Mouse (Mus musculus): Measurements from ENCODE around the gene Kif27. TPM values are rescaled to one million over a fixed set of nuclear protein-coding genes. Genes with fewer than 3 reads are reported as not detected.

The Kif27 gene
- polyA plus RNA-seq, 1 experiment from 2014 or later = 1.0 TPM

DNA sequence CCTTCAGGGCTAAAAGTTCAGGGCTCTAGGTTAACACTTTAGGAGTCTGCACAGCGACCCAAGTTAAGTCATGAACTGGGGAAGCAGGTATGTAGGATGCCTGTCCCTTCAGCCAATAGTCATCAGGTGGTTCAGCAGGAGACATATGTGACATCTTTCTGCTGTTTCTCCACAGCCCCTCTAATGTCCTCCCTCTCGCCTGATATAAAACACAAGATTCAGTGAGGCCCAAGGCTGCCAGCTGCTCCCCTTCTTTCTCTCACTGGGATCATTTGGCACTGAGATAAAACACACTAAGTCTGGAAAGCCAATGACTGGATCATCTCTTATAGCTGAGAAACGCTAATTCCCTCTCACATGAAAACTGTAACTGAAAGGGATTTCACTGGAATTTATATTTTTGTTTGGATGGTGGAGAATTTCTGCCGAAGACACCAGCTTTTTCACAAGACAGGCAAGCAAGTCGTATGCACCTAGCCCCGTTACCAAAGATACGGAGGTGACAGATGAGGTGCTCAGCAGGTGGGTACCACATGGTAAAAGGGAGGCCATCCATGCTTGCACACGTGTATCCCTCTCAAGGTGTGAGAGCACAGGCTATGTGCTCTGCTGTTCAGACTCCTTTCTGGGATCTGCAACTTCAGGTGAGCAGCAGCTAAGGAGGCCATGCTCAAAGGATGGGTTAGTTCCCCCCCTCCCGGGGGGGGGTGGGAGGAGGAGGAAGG lies 56.3 kb downstream of the Kif27 start:
- H3K27ac ChIP-seq (replicated peaks; ENCODE audit: low read depth, low read length) = no peak overlapping the region
- ATAC-seq (ENCODE audit: insufficient number of reproducible peaks, low FRiP score, low TSS enrichment, low read depth) (no peak), DNase-seq (ENCODE audit: low spot score) (no peak)
- H3K27me3 ChIP-seq (ENCODE audit: control insufficient read depth, insufficient read depth, low read length) = no peaks in the 10 kb centered on the region
- no peaks in the 10 kb centered on the region for H3K4me1 ChIP-seq (ENCODE audit: control insufficient read depth, insufficient read depth, low read length)
- H3K4me3 ChIP-seq (ENCODE audit: low read depth, low read length) = no peak overlapping the region
- no peaks in the 10 kb centered on the region for H3K36me3 ChIP-seq (ENCODE audit: control insufficient read depth, insufficient read depth, low read length)
- no peak overlapping the region for H3K4me2 ChIP-seq (ENCODE audit: low read depth, severe bottlenecking)
- H3K9me3 ChIP-seq (ENCODE audit: control insufficient read depth, low read length) = no peaks in the 10 kb centered on the region
- no peak overlapping the region for H3K9ac ChIP-seq (ENCODE audit: low read length)
- WGBS = 75% methylated on average over 9 of the region's 9 CpGs

DNA sequence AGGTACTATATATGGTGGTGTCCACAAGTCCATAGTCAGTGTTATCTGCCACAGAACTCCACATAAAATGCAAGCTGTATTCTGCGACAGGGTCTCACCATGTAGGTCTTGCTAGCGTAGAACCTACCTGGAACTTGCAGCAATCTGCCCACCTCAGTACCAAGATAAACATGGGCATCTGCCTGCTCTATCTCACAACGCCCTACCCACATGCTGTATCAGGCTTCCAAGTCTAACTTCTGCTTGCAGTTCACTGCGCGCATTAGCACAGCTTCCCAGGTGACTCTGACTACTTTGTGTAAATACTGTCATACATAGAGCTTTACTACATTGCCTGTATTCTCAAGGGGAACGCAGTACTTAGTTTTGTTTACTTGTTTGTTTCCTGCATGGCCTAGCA lies 57.0 kb downstream of the Kif27 start:
- Histone ChIP-seq H3K27ac (replicated peaks; ENCODE audit: low read depth, low read length) (no peak overlapping the region), H3K9me3 (ENCODE audit: control insufficient read depth, low read length) (no peaks in the 10 kb centered on the region), H3K36me3 (ENCODE audit: control insufficient read depth, insufficient read depth, low read length) (no peaks in the 10 kb centered on the region), H3K4me2 (ENCODE audit: low read depth, severe bottlenecking) (no peak overlapping the region), H3K27me3 (ENCODE audit: control insufficient read depth, insufficient read depth, low read length) (no peaks in the 10 kb centered on the region), H3K4me3 (ENCODE audit: low read depth, low read length) (no peak overlapping the region), H3K9ac (ENCODE audit: low read length) (no peak overlapping the region), H3K4me1 (ENCODE audit: control insufficient read depth, insufficient read depth, low read length) (no peaks in the 10 kb centered on the region)
- ATAC-seq (ENCODE audit: insufficient number of reproducible peaks, low FRiP score, low TSS enrichment, low read depth) (no peak), DNase-seq (ENCODE audit: low spot score) (no peak)
- WGBS = 94% methylated on average over 6 of the region's 6 CpGs

- no peak overlapping the region for H3K4me2 ChIP-seq (ENCODE audit: low read depth, severe bottlenecking)
- DNase-seq (ENCODE audit: low spot score) (no peak), ATAC-seq (ENCODE audit: insufficient number of reproducible peaks, low FRiP score, low TSS enrichment, low read depth) (no peak)
- no peak overlapping the region for H3K27ac ChIP-seq (replicated peaks; ENCODE audit: low read depth, low read length)
- H3K9me3 ChIP-seq (ENCODE audit: control insufficient read depth, low read length) = no peaks in the 10 kb centered on the region
- H3K36me3 ChIP-seq (ENCODE audit: control insufficient read depth, insufficient read depth, low read length) = no peaks in the 10 kb centered on the region
- WGBS = 91% methylated on average over 3 of the region's 3 CpGs
- no peak overlapping the region for H3K4me3 ChIP-seq (ENCODE audit: low read depth, low read length)
- H3K9ac ChIP-seq (ENCODE audit: low read length) = no peak overlapping the region
- H3K4me1 ChIP-seq (ENCODE audit: control insufficient read depth, insufficient read depth, low read length) = no peaks in the 10 kb centered on the region
- H3K27me3 ChIP-seq (ENCODE audit: control insufficient read depth, insufficient read depth, low read length) = no peaks in the 10 kb centered on the region
These were observed 60.2 kb downstream of the Kif27 start for GRCm38 (mm10) chr13:58298756-58299155.

DNA sequence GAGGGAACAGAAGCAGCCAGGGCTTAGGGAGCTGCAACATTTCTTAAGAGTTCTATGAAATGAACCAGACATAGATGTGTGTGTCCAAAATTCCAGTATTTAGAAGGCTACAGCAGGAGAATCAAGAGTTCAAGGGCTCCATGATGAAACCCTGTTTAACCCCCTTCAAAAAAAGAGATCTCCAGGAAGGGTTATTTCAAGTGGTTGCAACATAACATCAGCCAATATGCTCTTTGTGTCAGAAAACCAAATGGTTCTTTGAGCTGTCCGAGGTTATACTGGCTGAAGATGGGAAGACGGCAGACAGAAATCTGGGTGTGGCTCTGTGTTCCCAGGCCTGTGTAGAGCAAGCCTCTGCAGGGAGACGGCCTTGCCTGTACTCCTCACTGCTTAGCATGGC lies 63.3 kb downstream of the Kif27 start:
- Histone ChIP-seq H3K27me3 (ENCODE audit: control insufficient read depth, insufficient read depth, low read length) (no peaks in the 10 kb centered on the region), H3K4me1 (ENCODE audit: control insufficient read depth, insufficient read depth, low read length) (peaks cover 3% of the 10 kb centered on the region; the same call in 1 of the 2 replicates), H3K27ac (replicated peaks; ENCODE audit: low read depth, low read length) (no peak overlapping the region), H3K9me3 (ENCODE audit: control insufficient read depth, low read length) (no peaks in the 10 kb centered on the region), H3K9ac (ENCODE audit: low read length) (no peak overlapping the region), H3K36me3 (ENCODE audit: control insufficient read depth, insufficient read depth, low read length) (no peaks in the 10 kb centered on the region), H3K4me3 (ENCODE audit: low read depth, low read length) (no peak overlapping the region), H3K4me2 (ENCODE audit: low read depth, severe bottlenecking) (no peak overlapping the region)
- ATAC-seq (ENCODE audit: insufficient number of reproducible peaks, low FRiP score, low TSS enrichment, low read depth) = no peak
- 83% methylated on average over 3 of the region's 3 CpGs for WGBS
- DNase-seq (ENCODE audit: low spot score) = no peak

GRCm38 (mm10) chr13:58292811-58293210 lies 66.1 kb downstream of the Kif27 start:
- WGBS = 19% methylated on average over 5 of the region's 5 CpGs
- H3K36me3 ChIP-seq (ENCODE audit: control insufficient read depth, insufficient read depth, low read length) = no peaks in the 10 kb centered on the region
- no peak overlapping the region for H3K27ac ChIP-seq (replicated peaks; ENCODE audit: low read depth, low read length)
- ATAC-seq (ENCODE audit: insufficient number of reproducible peaks, low FRiP score, low TSS enrichment, low read depth) (no peak), DNase-seq (ENCODE audit: low spot score) (no peak)
- no peak overlapping the region for H3K9ac ChIP-seq (ENCODE audit: low read length)
- no peak overlapping the region for H3K4me3 ChIP-seq (ENCODE audit: low read depth, low read length)
- H3K4me2 ChIP-seq (ENCODE audit: low read depth, severe bottlenecking) = no peak overlapping the region
- no peaks in the 10 kb centered on the region for H3K27me3 ChIP-seq (ENCODE audit: control insufficient read depth, insufficient read depth, low read length)
- H3K4me1 ChIP-seq (ENCODE audit: control insufficient read depth, insufficient read depth, low read length) = peaks cover 3% of the 10 kb centered on the region; the same call in 1 of the 2 replicates
- H3K9me3 ChIP-seq (ENCODE audit: control insufficient read depth, low read length) = no peaks in the 10 kb centered on the region

- H3K9ac ChIP-seq (ENCODE audit: low read length) = no peak overlapping the region
- H3K27me3 ChIP-seq (ENCODE audit: control insufficient read depth, insufficient read depth, low read length) = no peaks in the 10 kb centered on the region
- ATAC-seq (ENCODE audit: insufficient number of reproducible peaks, low FRiP score, low TSS enrichment, low read depth) = no peak
- no peak overlapping the region for H3K27ac ChIP-seq (replicated peaks; ENCODE audit: low read depth, low read length)
- H3K9me3 ChIP-seq (ENCODE audit: control insufficient read depth, low read length) = no peaks in the 10 kb centered on the region
- H3K4me3 ChIP-seq (ENCODE audit: low read depth, low read length) = no peak overlapping the region
- DNase-seq (ENCODE audit: low spot score) = no peak
- WGBS = 62% methylated on average over 1 of the region's 1 CpGs
- H3K4me2 ChIP-seq (ENCODE audit: low read depth, severe bottlenecking) = no peak overlapping the region
- H3K4me1 ChIP-seq (ENCODE audit: control insufficient read depth, insufficient read depth, low read length) = peaks cover 3% of the 10 kb centered on the region; the same call in 1 of the 2 replicates
- no peaks in the 10 kb centered on the region for H3K36me3 ChIP-seq (ENCODE audit: control insufficient read depth, insufficient read depth, low read length)
These were observed 69.6 kb downstream of the Kif27 start for GRCm38 (mm10) chr13:58289308-58289707.

DNA sequence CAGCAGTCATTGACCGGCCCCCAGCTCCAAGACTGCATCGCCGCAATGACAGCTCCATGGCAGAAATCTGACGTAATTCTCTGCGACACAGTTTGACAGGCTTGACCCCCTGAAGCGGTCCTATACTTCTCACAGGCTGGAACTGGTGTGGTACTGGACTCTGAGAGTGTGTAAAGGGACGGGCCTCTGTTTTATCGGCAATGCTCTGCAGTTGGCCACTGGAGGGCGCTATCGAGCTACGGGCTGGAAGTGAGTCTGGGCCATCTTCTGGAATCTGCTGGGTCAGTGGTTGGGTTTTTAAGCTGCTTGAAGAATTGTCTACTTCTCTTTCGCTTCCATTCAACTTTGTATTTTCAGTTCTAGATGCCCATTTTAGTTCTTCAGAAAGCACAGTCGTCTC lies 71.1 kb downstream of the Kif27 start:
- no peak overlapping the region for H3K4me3 ChIP-seq (ENCODE audit: low read depth, low read length)
- 13% methylated on average over 13 of the region's 13 CpGs for WGBS
- no peak overlapping the region for H3K27ac ChIP-seq (replicated peaks; ENCODE audit: low read depth, low read length)
- no peak overlapping the region for H3K4me2 ChIP-seq (ENCODE audit: low read depth, severe bottlenecking)
- H3K9ac ChIP-seq (ENCODE audit: low read length) = no peak overlapping the region
- ATAC-seq (ENCODE audit: insufficient number of reproducible peaks, low FRiP score, low TSS enrichment, low read depth) (no peak), DNase-seq (ENCODE audit: low spot score) (peak; percentile 91)
- H3K4me1 ChIP-seq (ENCODE audit: control insufficient read depth, insufficient read depth, low read length) = peaks cover 2% of the 10 kb centered on the region; the same call in 1 of the 2 replicates
- H3K36me3 ChIP-seq (ENCODE audit: control insufficient read depth, insufficient read depth, low read length) = no peaks in the 10 kb centered on the region
- H3K27me3 ChIP-seq (ENCODE audit: control insufficient read depth, insufficient read depth, low read length) = no peaks in the 10 kb centered on the region
- no peaks in the 10 kb centered on the region for H3K9me3 ChIP-seq (ENCODE audit: control insufficient read depth, low read length)

DNA sequence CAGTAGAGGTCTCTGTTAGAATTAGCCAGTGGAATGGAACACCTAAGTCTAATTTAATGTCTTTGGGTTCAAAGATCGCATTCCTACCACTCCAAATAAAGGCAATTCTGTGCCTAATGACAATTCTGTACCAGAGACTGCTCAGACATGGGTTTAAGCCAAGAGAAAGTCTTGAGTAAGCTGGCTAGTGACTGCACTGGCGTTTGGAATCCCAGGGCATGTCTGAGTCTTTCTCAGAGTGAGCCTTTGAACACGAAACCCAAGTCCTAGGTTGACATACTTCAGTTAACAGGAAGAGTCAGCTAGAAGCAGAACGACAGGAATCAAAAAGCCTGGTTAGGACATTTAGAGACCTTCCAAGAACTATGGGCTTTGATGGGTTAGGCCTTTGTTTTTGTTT lies 75.5 kb downstream of the Kif27 start:
- no peak overlapping the region for H3K4me3 ChIP-seq (ENCODE audit: low read depth, low read length)
- no peaks in the 10 kb centered on the region for H3K4me1 ChIP-seq (ENCODE audit: control insufficient read depth, insufficient read depth, low read length)
- no peak for DNase-seq (ENCODE audit: low spot score)
- no peak overlapping the region for H3K4me2 ChIP-seq (ENCODE audit: low read depth, severe bottlenecking)
- no peaks in the 10 kb centered on the region for H3K9me3 ChIP-seq (ENCODE audit: control insufficient read depth, low read length)
- no peak overlapping the region for H3K9ac ChIP-seq (ENCODE audit: low read length)
- WGBS = 74% methylated on average over 4 of the region's 4 CpGs
- no peaks in the 10 kb centered on the region for H3K36me3 ChIP-seq (ENCODE audit: control insufficient read depth, insufficient read depth, low read length)
- H3K27ac ChIP-seq (replicated peaks; ENCODE audit: low read depth, low read length) = no peak overlapping the region
- H3K27me3 ChIP-seq (ENCODE audit: control insufficient read depth, insufficient read depth, low read length) = no peaks in the 10 kb centered on the region
- ATAC-seq (ENCODE audit: insufficient number of reproducible peaks, low FRiP score, low TSS enrichment, low read depth) = no peak

- Histone ChIP-seq H3K27ac (replicated peaks; ENCODE audit: low read depth, low read length) (no peak overlapping the region), H3K4me1 (ENCODE audit: control insufficient read depth, insufficient read depth, low read length) (no peaks in the 10 kb centered on the region), H3K4me2 (ENCODE audit: low read depth, severe bottlenecking) (no peak overlapping the region), H3K36me3 (ENCODE audit: control insufficient read depth, insufficient read depth, low read length) (no peaks in the 10 kb centered on the region), H3K4me3 (ENCODE audit: low read depth, low read length) (no peak overlapping the region), H3K27me3 (ENCODE audit: control insufficient read depth, insufficient read depth, low read length) (no peaks in the 10 kb centered on the region), H3K9ac (ENCODE audit: low read length) (no peak overlapping the region), H3K9me3 (ENCODE audit: control insufficient read depth, low read length) (no peaks in the 10 kb centered on the region)
- ATAC-seq (ENCODE audit: insufficient number of reproducible peaks, low FRiP score, low TSS enrichment, low read depth) = no peak
- DNase-seq (ENCODE audit: low spot score) = no peak
- WGBS = 68% methylated on average over 4 of the region's 4 CpGs
These were observed 77.0 kb downstream of the Kif27 start for GRCm38 (mm10) chr13:58281936-58282335.

Data from limb, embryonic 11.5 days (tissue).